22 mouse cellular contexts compared by ENCODE assay signal in the genomic region with DNA sequence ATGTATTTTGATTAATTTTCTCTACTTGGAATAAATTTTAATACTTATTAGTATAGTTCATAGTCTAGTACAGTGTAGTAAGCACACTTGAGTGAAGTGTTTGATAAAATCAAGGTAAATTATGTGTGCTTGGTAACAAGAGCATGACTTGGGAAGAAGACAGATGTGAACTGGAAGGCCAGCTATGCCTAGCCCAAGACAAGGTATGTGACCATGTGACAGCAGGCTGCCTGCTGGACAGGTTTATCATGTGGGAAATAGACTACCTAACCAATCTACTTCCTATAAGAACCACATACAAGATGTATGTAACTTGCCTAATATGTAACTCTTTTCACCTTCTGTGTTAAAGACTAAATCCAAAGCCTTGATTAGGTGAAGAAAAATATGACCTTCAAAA.
DNase-seq lines count a peak whose midpoint lies in the region; ATAC-seq and TF ChIP-seq lines count a peak whose summit lies in the region.
"Had no signal": no experiment of that assay in that cellular context is flagged by ENCODE, and none has a peak within 500 bp of the region (broad histone marks: within the 10 kb centered on the region; RNA-seq: fewer than 3 reads in every experiment).

No protein-coding gene starts in this region.

- H3K4me1 ChIP-seq in lung, postnatal 0 days (ENCODE audit: insufficient read depth, low read depth, low read length): no peaks in the 10 kb centered on the region
- no peaks in the 10 kb centered on the region for H3K4me1 ChIP-seq in lung, adult 2 months (ENCODE audit: control insufficient read depth, insufficient read depth, low read length)
- no peaks in the 10 kb centered on the region for H3K4me1 ChIP-seq in stomach, postnatal 0 days (replicated peaks; ENCODE audit: control insufficient read depth, insufficient read depth)
- H3K4me1 ChIP-seq: embryonic facial prominence, embryonic 13.5 days; embryonic facial prominence, embryonic 15.5 days; forebrain, embryonic 10.5 days; forebrain, embryonic 12.5 days had no signal

- H3K36me3 ChIP-seq in lung, postnatal 0 days (ENCODE audit: insufficient read depth, low read length): no peaks in the 10 kb centered on the region
- H3K36me3 ChIP-seq in stomach, postnatal 0 days (ENCODE audit: control insufficient read depth, insufficient read depth, low read length): no peaks in the 10 kb centered on the region
- H3K36me3 ChIP-seq: embryonic facial prominence, embryonic 13.5 days; embryonic facial prominence, embryonic 15.5 days; forebrain, embryonic 10.5 days; forebrain, embryonic 12.5 days had no signal

- no peak overlapping the region for H3K4me3 ChIP-seq in lung, postnatal 0 days (ENCODE audit: low read depth, low read length)
- H3K4me3 ChIP-seq in lung, adult 2 months (replicated peaks; ENCODE audit: extremely low read depth, low read depth, low read length): no peak overlapping the region
- no peak overlapping the region for H3K4me3 ChIP-seq in stomach, postnatal 0 days (ENCODE audit: low read depth, low read length)
- H3K4me3 ChIP-seq: embryonic facial prominence, embryonic 13.5 days; embryonic facial prominence, embryonic 15.5 days; erythroblast, embryonic 14.5 days; forebrain, embryonic 10.5 days; forebrain, embryonic 12.5 days had no signal

- no peaks in the 10 kb centered on the region for H3K9me3 ChIP-seq in lung, postnatal 0 days (ENCODE audit: low read length)
- no peaks in the 10 kb centered on the region for H3K9me3 ChIP-seq in stomach, postnatal 0 days (ENCODE audit: control insufficient read depth, low read length)
- H3K9me3 ChIP-seq: embryonic facial prominence, embryonic 13.5 days; embryonic facial prominence, embryonic 15.5 days; forebrain, embryonic 10.5 days; forebrain, embryonic 12.5 days had no signal

- peak; percentile 37 for DNase-seq in lung, postnatal 0 days (ENCODE audit: low spot score)
- DNase-seq in lung, adult 2 months: no peak
- DNase-seq in lung, postnatal 36 days: peak; percentile 31
- peak; percentile 22 for DNase-seq in stomach, postnatal 0 days (ENCODE audit: low spot score)
- DNase-seq in spleen, postnatal 36 days (ENCODE audit: low spot score in 2 of 2): no peak
- DNase-seq: adrenal gland, adult 2 months; adrenal gland, postnatal 10 days; adrenal gland, postnatal 25 days; cerebellum, adult 11 months; cerebellum, adult 18-20 months; cerebellum, adult 8-10 months; cerebellum, adult 9-11 months; cerebellum, postnatal 14 days; cerebellum, postnatal 36 days; embryo, embryonic 11 days had no signal

- no peaks in the 10 kb centered on the region for H3K27me3 ChIP-seq in lung, postnatal 0 days (replicated peaks; ENCODE audit: insufficient read depth, low read length)
- no peaks in the 10 kb centered on the region for H3K27me3 ChIP-seq in stomach, postnatal 0 days (ENCODE audit: control insufficient read depth, insufficient read depth, low read length)
- H3K27me3 ChIP-seq: embryonic facial prominence, embryonic 13.5 days; embryonic facial prominence, embryonic 15.5 days; forebrain, embryonic 12.5 days had no signal

- no peak for TF ChIP-seq CTCF in lung, postnatal 0 days (IDR thresholded peaks at IDR 0.05)
- no peak for TF ChIP-seq CTCF in lung, adult 2 months (IDR thresholded peaks at IDR 0.05; ENCODE audit: insufficient read depth, low read length)
- TF ChIP-seq CTCF in stomach, postnatal 0 days (IDR thresholded peaks at IDR 0.05; ENCODE audit: low read depth): no peak

- H3K9ac ChIP-seq in lung, postnatal 0 days (replicated peaks; ENCODE audit: low read depth): no peak overlapping the region
- no peak overlapping the region for H3K9ac ChIP-seq in stomach, postnatal 0 days (ENCODE audit: low read length)
- H3K9ac ChIP-seq: embryonic facial prominence, embryonic 13.5 days; embryonic facial prominence, embryonic 15.5 days; forebrain, embryonic 12.5 days had no signal

- peak; percentile 70 for ATAC-seq in lung, postnatal 0 days
- peak; percentile 35; the same call in 1 of the 2 replicates for ATAC-seq in stomach, postnatal 0 days (ENCODE audit: low FRiP score, low TSS enrichment)
- ATAC-seq: forebrain, embryonic 14.5 days; forebrain, embryonic 16.5 days had no signal

- H3K27ac ChIP-seq in lung, postnatal 0 days (ENCODE audit: low read length): no peak overlapping the region
- no peak overlapping the region for H3K27ac ChIP-seq in stomach, postnatal 0 days (replicated peaks)
- H3K27ac ChIP-seq: embryonic facial prominence, embryonic 13.5 days; embryonic facial prominence, embryonic 15.5 days; forebrain, embryonic 10.5 days; forebrain, embryonic 12.5 days had no signal

- TF ChIP-seq POLR2A in lung, adult 2 months (IDR thresholded peaks at IDR 0.05; ENCODE audit: borderline replicate concordance, extremely low read depth, low read depth, low read length): no peak

- TF ChIP-seq EP300 in lung, postnatal 0 days (IDR thresholded peaks at IDR 0.05): 0 out of 2 replicates have a peak, but pooled peaks have one; percentile 14
- no peak for TF ChIP-seq EP300 in stomach, postnatal 0 days (optimal IDR thresholded peaks at IDR 0.05)

- H3K4me2 ChIP-seq in lung, postnatal 0 days (replicated peaks; ENCODE audit: low read depth, low read length): no peak overlapping the region
- no peak overlapping the region for H3K4me2 ChIP-seq in stomach, postnatal 0 days (replicated peaks; ENCODE audit: low read depth)
- H3K4me2 ChIP-seq: embryonic facial prominence, embryonic 13.5 days; embryonic facial prominence, embryonic 15.5 days; forebrain, embryonic 12.5 days had no signal

Comparison
In these comparisons a context has a peak if more than half of its experiments do, and no peak if none do; other contexts are left out.
1. DNase-seq: peak in lung, postnatal 0 days (single experiment), lung, postnatal 36 days (single experiment) and stomach, postnatal 0 days (single experiment); none in lung, adult 2 months (single experiment) and spleen, postnatal 36 days (0 of 2).